Mouse (Mus musculus): ENCODE results near the gene Kcnj12.

DNA sequence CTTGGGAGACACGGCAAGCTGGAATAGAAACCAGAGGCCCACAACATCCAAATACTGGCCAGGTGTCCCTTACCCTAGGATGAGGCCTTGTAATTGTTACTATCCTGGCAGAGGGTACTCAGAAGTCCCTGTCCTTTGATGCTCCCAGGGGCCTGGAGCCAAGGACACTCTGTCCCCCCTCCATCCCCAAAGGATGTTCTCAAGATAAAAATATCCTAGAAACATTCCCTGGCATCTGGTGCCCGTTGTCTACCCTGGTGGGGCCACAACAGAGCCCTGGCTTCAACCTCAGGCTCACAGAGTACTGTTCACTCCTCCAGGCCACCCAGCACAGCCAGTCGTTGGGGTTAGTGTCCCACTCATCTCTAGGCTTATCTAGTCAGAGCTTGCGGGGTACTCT is 38.3 kb downstream of the Kcnj12 start:
- no peak for TF ChIP-seq POLR2A (IDR thresholded peaks at IDR 0.05; ENCODE audit: low read depth, low read length)
- TF ChIP-seq CTCF (conservative IDR thresholded peaks at IDR 0.05; ENCODE audit: insufficient read depth, insufficient read length, low read depth, low read length) = no peak
